Mouse (Mus musculus): ENCODE measurements around the gene Serpina5.

Gene Serpina5

GRCm38 (mm10) chr12:104125021-104125560 is 24.2 kb downstream of the Serpina5 start:
- in situ Hi-C loops (cut with MseI, MboI), result no loop called here

GRCm38 (mm10) chr12:104127696-104128095 is 26.8 kb downstream of the Serpina5 start, which contains the start of gene Serpina3b:
Serpina3b (plus strand) TSS chr12:104127996.
- in situ Hi-C loops (cut with MseI, MboI), result no loop called here

- in situ Hi-C loops (cut with MseI, MboI), result no loop called here
These were observed 30.1 kb downstream of the Serpina5 start for GRCm38 (mm10) chr12:104131041-104131440.

- in situ Hi-C loops (cut with MseI, MboI), result no loop called here
These were observed 37.3 kb downstream of the Serpina5 start for GRCm38 (mm10) chr12:104138216-104138615.

GRCm38 (mm10) chr12:104140543-104141103 is 39.7 kb downstream of the Serpina5 start:
- in situ Hi-C loops (cut with MseI, MboI), result no loop called here

- in situ Hi-C loops (cut with MseI, MboI), result no loop called here
These were observed 40.6 kb downstream of the Serpina5 start for GRCm38 (mm10) chr12:104141506-104141905.

- in situ Hi-C loops (cut with MseI, MboI), result no loop called here
These were observed 41.5 kb downstream of the Serpina5 start for GRCm38 (mm10) chr12:104142427-104142826.

- in situ Hi-C loops (cut with MseI, MboI), result no loop called here
These were observed 42.4 kb downstream of the Serpina5 start for GRCm38 (mm10) chr12:104143286-104143685.

GRCm38 (mm10) chr12:104145571-104145970 is 44.7 kb downstream of the Serpina5 start:
- in situ Hi-C loops (cut with MseI, MboI), result no loop called here

- in situ Hi-C loops (cut with MseI, MboI), result no loop called here
These were observed 51.1 kb downstream of the Serpina5 start for GRCm38 (mm10) chr12:104151989-104152388.

GRCm38 (mm10) chr12:104153041-104153645 is 52.2 kb downstream of the Serpina5 start:
- in situ Hi-C loops (cut with MseI, MboI), result no loop called here

GRCm38 (mm10) chr12:104153656-104154055 is 52.7 kb downstream of the Serpina5 start, which contains the start of gene Serpina3c:
Serpina3c (minus strand) TSS chr12:104153870.
- in situ Hi-C loops (cut with MseI, MboI), result no loop called here

Measured in mouse trophoblast stem cell (cell line).